Mouse (Mus musculus): Measurements from ENCODE around the gene Tmem132a.

DNA sequence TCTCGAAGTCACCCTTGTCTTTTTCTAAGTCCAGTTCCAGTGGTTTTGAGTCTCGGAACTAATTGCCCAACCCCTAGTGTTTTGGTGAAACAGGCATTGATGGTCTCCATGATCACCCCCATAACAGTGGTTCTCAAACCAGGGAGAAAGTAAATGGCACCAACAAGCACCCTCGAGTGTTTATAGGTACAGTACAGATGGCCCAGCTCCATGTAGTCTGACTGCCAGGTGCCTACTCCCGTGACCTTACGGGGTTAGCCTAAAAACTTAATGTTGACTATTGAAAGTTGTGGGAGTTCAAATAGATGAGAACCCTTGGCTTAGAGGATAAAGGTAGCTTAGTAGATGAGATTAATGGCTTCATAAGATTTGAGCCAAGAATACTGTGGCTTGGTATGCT, 31.3 kb upstream of the Tmem132a start:
- no peak for TF ChIP-seq POLR2A (IDR thresholded peaks at IDR 0.05; ENCODE audit: low read depth, low read length)
- no peak for TF ChIP-seq CTCF (IDR thresholded peaks at IDR 0.05; ENCODE audit: extremely low read depth, insufficient read length, insufficient replicate concordance, low read depth, low read length)

All from small intestine, adult 2 months (tissue).